Mouse (Mus musculus): ENCODE measurements around the gene Ntrk2.

The Ntrk2 gene

GRCm38 (mm10) chr13:58806397-58806892 is at the start of gene Ntrk2:
TSS of gene Ntrk2 (plus strand) at chr13:58806569.
- peak in 1 of 2 experiments; percentile 51 for DNase-seq (ENCODE audit: low spot score in 2 of 2)

DNA sequence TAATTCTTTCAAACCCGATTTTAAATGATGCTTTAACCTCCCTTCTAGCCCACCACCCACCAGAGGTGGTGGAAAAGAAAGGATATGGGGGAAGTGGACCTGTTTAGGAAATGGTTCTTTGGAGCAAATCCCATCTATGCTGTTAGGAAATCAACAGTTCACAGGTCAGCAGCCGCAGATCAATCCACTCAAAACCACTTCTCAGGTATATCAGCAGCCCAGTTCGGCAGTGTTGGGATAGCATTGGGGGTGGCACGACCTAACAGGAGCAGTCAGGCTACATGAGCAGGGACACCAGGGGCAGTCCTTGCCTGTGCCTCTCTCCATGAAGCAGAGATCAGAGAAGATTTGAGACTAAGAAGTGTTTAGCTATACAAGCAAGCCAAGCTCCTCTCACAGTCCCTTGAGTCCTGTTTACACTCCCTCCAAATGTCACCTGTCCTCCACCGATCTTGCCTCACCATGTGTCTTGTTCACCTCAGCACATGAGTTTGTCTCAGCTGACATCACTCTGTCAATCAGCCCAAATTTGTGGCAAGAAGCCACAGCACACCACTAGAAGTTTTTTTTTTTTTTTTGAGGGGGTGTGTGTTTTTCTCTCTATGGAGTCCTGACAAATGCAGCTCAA is 45.3 kb upstream of the Ntrk2 start:
- DNase-seq (ENCODE audit: low spot score in 2 of 2): no peak

GRCm38 (mm10) chr13:58768258-58768657 is 38.1 kb upstream of the Ntrk2 start:
- no peak for DNase-seq (ENCODE audit: low spot score in 2 of 2)

- no peak for DNase-seq (ENCODE audit: low spot score in 2 of 2)
Observed at GRCm38 (mm10) chr13:58769438-58769837, 36.9 kb upstream of the Ntrk2 start.

- DNase-seq (ENCODE audit: low spot score in 2 of 2): no peak
Observed at GRCm38 (mm10) chr13:58779261-58779660, 27.1 kb upstream of the Ntrk2 start.

DNA sequence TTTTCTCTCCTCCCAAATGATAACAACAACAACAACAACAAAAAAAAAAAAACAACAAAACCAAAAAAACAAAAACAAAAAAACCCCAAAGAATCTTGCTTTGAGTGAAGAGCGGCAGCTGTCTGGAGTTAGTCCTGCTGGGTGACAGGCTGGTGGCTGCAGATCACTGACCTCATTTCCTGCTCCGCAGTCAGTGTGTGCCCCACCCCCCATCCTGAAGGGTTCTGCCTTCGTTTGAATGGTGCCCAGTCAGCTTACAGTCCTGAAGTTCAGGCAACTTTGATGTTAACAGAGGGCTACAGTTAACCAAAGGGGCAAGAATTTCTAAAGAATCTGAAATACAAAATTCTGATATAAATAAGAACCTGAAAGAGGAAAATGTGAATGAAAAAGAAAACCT is 19.9 kb upstream of the Ntrk2 start:
- DNase-seq (ENCODE audit: low spot score in 2 of 2): no peak

- DNase-seq (ENCODE audit: low spot score in 2 of 2): no peak
Observed at GRCm38 (mm10) chr13:58790741-58791140, 15.6 kb upstream of the Ntrk2 start.

DNA sequence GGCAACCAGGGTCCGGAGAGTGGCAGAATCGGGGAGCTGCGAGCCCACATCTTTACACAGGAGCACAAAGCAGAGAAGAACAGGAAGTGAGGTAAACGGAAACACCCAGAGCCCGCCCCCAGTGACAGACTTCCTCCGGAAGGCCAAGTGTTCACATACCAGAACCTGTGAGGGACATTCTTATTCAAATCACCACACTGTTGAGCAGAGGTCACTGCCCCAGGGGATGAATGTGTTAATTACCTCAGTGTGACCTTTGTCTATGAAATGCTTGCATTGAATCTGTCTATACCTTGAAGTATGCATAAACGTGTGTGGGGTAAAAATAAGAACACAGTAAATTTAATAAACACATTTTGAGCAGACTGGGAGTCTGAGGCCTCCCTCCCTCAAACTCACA is 9.0 kb upstream of the Ntrk2 start:
- DNase-seq (ENCODE audit: low spot score in 2 of 2): no peak

DNA sequence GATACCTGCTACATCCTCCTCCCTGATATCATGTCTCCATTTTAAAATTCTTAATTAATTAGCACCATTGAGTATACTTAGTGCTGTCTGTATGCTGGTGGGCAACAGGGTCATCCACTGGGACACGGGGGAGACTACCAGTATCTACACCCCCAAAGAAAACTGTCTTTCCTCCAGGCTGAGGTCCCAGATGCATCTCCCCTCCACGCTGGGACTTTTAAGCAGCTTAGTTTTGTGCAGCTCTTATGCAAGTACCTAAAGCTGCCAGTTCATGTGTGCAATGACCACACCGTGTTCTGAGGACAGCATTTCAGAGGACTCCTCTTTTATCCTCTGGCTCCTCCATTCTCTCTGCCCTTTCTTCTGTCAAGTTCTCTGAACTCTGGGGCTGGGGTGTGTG is 5.1 kb upstream of the Ntrk2 start:
- no peak for DNase-seq (ENCODE audit: low spot score in 2 of 2)

- no peak for DNase-seq (ENCODE audit: low spot score in 2 of 2)
Observed at GRCm38 (mm10) chr13:58803882-58804281, 2.5 kb upstream of the Ntrk2 start.

DNA sequence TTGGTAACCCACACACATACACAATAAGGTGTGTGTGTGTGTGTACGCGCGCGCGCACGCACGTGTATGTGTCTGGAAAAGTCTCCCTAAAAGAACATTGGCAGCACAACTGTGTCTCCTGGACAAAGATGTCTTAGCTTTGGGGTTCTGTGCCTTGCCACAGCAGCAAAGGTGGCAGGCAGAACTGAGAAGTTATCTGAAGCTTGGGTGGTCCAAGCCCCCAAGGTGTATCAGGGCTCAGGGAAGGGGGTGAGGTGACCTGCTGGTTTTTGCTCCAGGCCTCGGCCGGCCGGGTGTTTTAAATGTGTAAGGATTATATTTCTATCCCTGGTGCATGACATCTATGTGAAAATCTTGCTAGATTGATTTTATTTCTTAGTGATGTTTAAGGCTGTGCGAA is 536 bp upstream of the Ntrk2 start:
- DNase-seq (ENCODE audit: low spot score in 2 of 2): no peak

- DNase-seq (ENCODE audit: low spot score in 2 of 2): no peak
Observed at GRCm38 (mm10) chr13:58806896-58807628, 693 bp downstream of the Ntrk2 start.

DNA sequence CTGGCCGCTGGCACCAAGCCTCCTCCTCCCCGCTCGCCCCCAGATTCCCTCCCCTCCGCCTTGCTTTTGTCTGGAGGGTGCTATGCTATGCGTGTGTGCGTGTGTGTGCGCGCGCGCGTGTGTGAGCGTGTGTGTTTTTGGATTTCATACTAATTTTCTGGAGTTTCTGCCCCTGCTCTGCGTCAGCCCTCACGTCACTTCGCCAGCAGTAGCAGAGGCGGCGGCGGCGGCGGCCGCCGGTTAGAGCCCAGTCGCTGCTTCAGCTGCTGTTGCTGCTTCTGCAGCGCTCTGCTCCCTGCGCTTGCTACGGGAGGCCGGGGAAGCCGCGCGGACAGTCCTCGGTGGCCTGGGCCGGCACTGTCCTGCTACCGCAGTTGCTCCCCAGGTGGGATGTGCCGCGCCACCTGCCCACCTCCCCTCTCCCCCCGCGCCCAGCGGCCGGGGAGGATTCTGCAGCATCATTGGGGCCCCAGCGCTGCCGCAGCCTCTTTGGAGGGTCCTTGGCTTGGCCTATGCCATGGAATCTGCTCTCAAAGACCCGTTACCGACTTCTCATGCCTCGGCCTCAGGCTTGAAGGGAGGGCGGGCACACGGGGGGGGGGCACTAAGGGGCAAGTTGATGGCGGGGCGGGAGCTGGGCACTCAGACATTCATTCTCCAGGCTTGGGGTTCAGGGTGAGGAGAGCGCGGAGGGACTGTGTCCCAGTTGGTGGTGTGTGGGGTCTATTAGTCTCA is 1.4 kb downstream of the Ntrk2 start:
- DNase-seq (ENCODE audit: low spot score in 2 of 2): no peak

DNA sequence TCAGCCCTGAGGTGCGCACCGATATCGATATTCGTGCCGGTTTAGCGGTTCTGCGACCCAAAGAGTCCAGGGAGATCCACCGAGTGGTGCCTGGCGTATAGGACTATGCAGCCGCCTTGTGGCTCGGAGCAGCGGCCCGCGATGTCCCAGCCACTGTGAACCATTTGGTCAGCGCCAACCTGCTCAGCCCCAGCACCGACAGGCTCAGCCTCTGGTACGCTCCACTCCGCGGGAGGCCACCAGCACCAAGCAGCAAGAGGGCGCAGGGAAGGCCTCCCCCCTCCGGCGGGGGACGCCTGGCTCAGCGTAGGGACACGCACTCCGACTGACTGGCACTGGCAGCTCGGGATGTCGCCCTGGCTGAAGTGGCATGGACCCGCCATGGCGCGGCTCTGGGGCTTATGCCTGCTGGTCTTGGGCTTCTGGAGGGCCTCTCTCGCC is 2.0 kb downstream of the Ntrk2 start:
- no peak for DNase-seq (ENCODE audit: low spot score in 2 of 2)

- DNase-seq (ENCODE audit: low spot score in 2 of 2): no peak
Observed at GRCm38 (mm10) chr13:58809930-58810329, 3.6 kb downstream of the Ntrk2 start.

DNA sequence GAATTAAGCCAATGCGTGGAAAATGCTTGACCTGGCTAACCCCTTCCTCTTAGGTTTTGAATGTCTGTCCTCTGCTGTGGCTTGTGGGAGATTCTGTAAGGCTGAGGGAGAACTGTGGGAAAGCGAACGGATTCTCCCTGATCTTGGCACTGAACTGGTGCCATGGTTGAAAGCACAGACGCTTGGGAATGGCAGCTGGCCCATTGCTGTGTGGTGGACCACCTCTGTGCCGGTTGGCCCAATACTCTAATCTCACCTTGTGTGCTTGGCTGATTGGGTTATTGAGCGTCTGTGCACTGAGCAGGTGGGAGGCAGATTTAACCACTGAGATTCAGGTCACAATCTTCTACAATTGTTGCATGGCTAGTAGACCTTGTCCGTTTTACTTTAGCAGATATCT is 18.4 kb downstream of the Ntrk2 start:
- DNase-seq (ENCODE audit: low spot score in 2 of 2): no peak

DNA sequence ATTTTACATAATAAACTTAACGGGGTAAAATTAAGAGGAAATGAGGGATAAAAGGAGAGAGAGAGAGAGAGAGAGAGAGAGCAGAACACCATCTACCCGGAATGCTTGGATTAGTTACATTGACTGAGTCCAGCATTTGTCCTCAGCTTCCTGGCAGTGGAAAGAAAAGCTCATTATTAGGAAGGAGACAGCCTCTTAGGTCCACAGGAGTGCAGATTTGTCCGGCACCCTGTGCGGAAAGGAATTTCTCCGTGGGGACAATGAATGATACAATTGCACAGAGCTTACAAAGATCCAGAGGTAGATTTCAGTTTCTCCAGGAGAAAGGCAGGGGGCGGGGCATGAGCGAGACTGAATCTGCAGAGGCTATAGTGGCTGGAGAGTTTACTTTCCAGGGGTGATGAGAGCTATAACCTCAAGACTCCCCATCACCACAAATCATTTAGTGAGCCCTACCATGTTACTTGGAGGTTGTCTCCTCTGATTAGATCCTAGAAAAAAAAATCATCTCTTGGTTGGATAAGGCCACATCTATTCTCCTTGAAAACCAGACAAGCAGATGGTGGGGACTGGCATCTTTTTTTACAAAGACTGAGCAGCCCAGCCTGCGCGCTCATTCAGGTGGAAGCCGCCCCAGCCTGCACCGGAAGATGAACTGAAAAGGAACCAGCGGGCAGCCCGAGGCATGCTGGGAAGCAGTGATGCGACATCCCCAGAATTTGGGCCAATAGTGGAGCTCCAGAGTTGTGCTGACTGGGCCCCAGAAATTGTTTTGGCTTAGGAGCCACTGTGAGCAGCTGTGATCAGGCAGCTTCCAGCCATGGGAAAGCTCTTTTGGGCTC is 20.2 kb downstream of the Ntrk2 start:
- DNase-seq (ENCODE audit: low spot score in 2 of 2): no peak

GRCm38 (mm10) chr13:58831999-58832398 is 25.6 kb downstream of the Ntrk2 start:
- DNase-seq (ENCODE audit: low spot score in 2 of 2): no peak

GRCm38 (mm10) chr13:58834726-58835125 is 28.4 kb downstream of the Ntrk2 start:
- no peak for DNase-seq (ENCODE audit: low spot score in 2 of 2)

DNA sequence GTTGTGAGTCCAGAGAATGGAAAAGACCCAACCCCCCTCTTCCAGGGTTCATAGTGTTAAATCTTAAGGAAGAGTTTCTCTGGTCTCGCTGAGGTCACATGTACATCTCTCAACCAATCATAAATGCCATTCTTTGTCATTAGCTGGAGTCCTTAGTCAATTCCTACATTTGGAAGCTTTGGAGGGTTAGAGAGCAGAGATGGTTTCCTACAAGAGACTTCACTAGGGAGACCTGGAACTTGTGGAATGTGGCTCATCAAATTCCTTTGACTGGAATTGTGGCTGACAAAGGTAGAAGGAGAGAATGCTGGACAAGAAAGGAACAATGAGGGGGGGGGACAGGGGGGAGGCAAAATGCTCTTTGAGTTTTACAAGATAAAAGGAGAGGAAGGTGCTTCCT is 30.5 kb downstream of the Ntrk2 start:
- DNase-seq (ENCODE audit: low spot score in 2 of 2): no peak

- DNase-seq (ENCODE audit: low spot score in 2 of 2): no peak
Observed at GRCm38 (mm10) chr13:58838110-58838509, 31.7 kb downstream of the Ntrk2 start.

Measured in spleen, postnatal 10 days (tissue).